Mouse (Mus musculus) frontal cortex, adult (tissue): Measurements from ENCODE around the gene Clcn1.

Experiments used
- ATAC-seq: cut with Nextera tagmentation; 2 replicates; pipeline ENCODE4 v1.9.2; 2017; ENCODE audit warnings: mild to moderate bottlenecking, moderate library complexity, mixed read lengths; ENCODE audit not compliant: low TSS enrichment

Clcn1 gene

DNA sequence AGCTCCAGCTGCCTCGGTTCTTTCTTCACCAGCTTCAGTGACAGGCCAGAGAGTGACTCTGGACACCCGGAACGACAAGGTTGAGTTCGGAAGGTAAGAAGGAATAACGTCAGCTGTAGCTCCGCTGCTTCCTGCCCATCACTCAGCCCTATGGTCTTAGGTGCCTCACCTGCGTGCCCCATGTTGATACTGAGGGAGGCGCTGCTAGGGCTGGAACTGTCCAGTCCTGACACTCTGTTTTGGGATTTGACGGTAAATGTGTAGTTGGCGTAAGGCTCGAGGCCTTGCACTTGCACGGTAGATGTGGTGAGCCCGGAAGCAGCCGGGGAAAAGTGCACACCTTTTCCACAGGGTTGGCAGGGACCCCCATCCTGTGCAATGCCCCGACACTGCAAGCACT, 78.1 kb downstream of the Clcn1 start:
- ATAC-seq: no peak

DNA sequence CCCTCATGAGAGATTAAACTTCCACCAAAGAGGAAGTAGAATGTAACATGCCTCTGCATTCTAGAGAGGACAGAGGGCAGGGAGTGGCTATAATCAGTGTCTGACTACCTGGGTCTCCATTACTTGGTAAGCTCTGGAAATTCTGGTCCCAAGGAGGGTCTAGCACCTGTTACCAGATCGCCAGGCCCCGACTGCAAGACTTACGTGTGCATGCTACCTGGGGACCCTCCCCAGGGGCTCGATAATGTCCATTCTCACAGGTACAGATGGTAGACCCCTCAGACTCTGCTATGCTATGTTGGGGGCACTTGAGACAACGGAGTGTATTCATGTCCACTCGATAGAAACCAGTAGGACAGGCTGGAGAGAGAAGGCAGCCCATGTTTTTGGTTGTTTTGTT, 78.7 kb downstream of the Clcn1 start:
- no peak for ATAC-seq
